Mouse (Mus musculus) lung, postnatal 25 days (tissue): ENCODE measurements around the gene Ikzf1.
A peak's percentile ranks its signal among the peaks of the same experiment; 100 is the strongest.

Experiments
- DNase-seq: peaks from one replicate; pipeline ENCODE4 v3.0.0; 2022; ENCODE audit warnings: low spot score

Ikzf1 gene

GRCm38 (mm10) chr11:11725252-11725875, 40.6 kb downstream of the Ikzf1 start:
- DNase-seq: no peak

DNA sequence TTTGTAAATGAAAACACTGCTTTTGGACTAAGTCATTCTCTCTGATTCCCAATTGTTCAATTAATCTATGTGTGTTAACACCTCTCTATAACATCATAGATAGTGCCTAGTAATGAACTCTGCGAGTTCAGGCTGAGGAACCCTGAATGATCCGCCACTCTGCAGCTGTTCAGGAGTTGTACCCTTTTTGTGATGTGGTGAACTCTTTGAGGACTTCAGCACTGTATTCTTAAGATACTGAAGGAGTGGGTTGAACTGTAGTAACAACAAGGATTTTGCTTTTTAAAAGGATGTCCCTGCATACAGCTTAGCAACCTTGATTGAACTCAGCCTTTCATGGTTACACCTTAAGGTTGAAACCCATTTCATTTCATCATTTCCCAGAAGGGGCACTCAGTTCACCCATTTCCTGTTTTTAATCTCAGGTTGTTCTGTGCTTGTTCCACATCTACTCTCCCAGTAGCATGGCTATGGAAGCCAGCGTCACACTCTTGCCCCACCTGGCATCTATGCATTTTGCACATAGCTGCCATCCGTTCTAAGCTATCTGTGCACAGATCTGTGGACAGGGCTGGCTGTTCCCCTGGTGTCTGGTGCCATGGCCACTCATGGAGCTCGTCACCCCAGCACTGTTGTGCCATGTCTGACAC, 41.2 kb downstream of the Ikzf1 start:
- DNase-seq: peak; percentile 20

DNA sequence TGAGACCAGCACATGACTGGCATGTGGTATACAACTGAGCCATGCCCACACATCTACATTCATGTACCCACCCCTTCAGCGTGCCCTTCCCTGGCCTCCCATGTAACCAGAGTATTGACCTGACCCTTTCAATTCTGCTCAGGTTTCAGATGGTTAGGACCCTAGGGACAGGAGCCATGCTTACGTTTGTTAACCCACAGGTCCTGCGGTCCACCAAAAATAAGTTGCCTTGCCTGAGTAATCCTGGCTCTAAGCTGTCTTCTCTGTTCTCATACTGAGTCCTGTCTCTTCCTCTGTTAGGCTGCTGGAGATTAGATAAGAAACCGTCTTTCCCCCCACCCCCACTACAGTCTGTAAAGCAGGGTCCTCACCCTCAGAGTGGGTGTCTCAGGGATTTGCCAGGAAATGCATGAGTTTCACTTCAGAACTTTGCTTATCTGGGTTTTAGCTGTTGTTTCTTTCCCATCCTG, 42.0 kb downstream of the Ikzf1 start:
- no peak for DNase-seq

DNA sequence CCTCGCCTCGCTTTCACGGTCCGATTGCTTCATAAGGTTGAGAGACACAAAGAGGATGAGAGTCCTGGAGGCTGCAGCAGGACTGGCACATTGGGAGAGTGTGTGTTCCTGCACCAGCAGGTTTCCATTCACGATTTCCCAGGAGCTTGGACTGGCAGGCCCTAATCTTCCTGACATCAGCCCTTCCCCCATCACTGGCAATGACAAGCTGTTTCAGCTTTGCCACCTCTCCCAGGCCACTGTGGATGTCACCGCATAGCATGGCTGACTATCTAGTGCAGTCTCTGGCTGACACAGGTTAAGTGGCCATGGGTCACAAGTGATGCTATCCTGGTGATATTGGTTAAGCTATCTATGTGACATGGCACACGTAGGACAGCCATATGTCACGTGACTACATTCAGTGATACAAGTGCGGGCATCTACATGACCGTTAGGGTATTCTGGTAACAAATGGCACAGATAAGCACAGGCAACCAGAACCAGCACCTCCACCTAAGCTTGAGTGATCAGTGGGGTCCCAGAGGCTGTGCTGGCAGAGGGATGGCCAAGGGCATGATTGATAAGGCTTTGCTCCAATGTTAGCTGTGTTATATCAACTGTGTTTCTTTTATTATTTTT, 43.2 kb downstream of the Ikzf1 start:
- no peak for DNase-seq

- DNase-seq: no peak
Measured at GRCm38 (mm10) chr11:11729216-11729615, 44.4 kb downstream of the Ikzf1 start.

DNA sequence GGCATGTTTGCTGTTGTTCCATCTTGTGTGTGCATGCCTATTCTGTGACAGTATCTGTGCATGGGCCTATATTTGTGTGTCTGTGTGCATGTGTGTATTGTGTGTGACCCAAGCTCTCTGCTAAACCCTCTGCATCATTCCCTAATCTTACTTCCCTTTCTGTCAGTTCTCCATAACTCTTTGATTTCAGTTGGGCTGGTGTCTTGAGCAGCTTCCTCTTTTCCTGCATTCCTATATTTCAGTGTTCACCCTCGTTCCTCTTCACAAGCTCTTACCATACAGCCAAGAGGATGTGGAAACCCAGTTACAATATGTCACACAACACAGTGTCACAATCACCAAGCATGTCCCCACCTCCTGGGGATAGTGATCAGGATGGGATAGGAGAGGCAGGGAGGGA, 45.3 kb downstream of the Ikzf1 start:
- DNase-seq: no peak

- DNase-seq: no peak
Measured at GRCm38 (mm10) chr11:11731727-11732126, 46.9 kb downstream of the Ikzf1 start.

GRCm38 (mm10) chr11:11732972-11733770, 48.4 kb downstream of the Ikzf1 start:
- no peak for DNase-seq

DNA sequence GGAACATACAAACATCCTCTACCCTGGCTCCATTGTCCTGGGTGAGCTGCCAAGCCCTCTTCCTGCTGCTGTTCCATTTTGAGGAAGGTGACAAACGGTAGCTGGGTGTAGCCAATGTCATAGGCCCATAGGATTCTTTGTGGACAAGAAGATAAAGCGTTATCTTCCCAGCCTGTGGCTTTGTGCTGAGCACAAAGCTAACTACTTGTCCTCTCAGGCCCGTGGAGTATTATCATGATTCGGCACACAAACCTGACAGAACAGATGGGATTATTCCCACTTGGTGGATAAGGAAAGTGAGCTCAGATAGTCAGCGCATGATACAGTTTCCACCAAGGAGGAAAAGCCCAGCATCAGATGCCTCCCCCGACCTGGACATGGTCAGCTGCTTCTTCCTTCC, 50.4 kb downstream of the Ikzf1 start:
- no peak for DNase-seq

- DNase-seq: no peak
Measured at GRCm38 (mm10) chr11:11736948-11737347, 52.1 kb downstream of the Ikzf1 start.

GRCm38 (mm10) chr11:11737562-11737961, 52.8 kb downstream of the Ikzf1 start:
- no peak for DNase-seq

GRCm38 (mm10) chr11:11739054-11739453, 54.3 kb downstream of the Ikzf1 start:
- DNase-seq: no peak

DNA sequence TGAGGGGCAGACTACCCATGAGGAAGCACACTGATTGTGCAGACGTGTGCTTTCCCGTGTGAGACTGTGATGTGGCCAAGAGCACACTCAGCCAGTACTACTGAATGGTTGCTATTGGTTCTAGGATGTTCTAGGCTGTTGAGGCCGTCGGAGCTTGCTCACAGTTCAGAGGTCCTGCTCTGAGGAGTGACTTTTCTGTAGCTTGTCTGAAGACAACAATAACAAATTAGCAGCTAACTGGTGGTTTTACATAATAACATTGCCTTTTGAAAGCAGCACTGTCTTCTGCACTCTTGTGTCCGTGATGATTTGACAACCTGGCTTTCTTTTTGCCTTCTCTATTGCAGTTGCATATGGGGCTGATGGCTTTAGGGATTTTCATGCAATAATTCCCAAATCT, 55.8 kb downstream of the Ikzf1 start:
- DNase-seq: no peak

DNA sequence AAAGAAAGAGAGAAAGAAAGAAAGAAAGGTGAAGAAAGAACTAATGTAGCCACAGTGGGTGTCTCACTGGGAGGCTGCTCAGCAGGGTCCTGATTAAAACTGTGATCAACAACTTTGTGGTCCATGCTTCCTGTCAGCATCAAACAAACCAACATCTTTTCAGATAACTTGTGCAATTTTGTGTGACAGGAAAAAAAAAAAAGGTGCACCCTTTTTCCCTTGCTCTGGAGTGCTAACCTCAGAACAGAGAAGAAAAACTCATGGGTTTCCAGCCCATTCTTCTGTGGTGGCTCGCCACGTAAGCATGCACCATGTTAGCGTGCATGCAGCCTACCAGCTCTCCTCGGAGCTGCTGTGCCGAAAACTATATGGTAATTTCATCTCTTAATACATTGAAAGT, 56.8 kb downstream of the Ikzf1 start:
- no peak for DNase-seq

DNA sequence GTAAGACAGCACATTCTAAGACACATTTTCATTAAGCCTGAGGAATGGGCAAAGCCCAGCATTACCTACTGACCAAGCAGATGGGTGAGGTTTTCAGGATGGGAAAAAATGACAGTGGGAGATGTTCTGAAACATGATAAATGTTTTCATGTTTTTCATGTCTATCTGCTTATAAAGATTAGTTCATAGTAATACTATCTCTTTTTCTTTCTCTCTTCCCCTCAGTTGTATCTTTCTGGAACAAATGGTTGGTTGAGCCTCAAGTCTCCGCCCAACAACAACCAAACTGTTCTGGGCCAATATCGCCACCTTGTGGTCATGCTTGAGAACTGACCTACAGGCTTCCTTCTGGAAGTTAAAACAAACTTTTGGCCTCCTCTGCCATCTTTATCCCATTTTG, 57.8 kb downstream of the Ikzf1 start:
- peak; percentile 50 for DNase-seq

DNA sequence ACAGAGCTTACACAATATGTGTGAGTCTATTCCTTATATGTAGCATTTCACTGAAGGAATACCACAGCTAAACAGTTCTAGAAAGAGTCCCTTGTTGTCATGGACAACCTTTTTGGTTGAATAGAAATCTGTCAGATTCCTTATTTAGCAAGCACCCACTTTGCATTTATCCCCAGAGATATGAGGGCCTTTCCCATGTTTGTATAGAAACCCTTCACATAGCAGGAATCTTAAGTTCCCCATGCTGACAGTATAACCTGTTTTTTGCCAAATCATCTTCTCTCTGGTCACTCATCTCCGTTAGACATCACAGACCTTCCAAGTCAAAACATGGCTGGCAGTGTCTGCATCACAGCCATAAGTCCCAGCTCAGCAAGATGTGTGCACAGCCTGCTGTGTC, 59.4 kb downstream of the Ikzf1 start:
- no peak for DNase-seq

DNA sequence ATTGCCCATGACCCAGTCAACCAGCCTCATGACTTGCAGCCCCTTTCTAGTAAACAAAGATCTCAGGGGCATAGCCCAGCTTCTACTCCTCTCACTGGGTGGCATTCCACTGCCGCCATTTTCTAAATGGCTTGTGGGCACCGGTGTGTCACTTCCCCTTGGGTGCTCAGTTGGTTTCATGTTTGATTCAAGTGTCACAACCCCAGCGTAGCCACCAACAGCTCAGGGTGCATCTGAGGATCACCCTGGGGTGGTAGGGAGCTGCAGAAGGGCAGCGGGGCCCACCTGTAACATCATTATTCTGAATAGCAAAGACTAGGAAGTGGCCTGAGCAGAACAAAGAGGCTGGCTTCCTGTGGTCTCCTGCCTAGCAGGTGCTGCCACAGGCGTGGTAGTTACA, 66.3 kb downstream of the Ikzf1 start:
- DNase-seq: no peak

DNA sequence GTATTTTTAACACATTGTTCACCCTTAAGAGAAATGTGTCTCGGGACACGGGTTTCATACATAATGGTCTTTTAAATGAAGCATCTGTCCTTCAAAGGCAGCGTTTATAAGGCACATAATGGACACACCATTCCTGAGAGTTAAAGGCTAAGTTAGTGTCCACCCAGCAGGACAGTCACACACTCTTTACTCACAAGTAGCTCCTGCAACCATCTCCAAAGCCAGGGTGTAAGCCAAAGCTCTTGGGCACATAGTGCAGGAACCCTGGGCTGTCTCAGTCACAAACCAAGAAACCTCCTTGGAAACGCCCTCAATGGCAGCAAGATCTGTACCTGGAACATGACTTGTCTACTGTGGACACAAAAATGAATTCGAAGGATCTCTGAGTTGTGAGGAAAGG, 68.1 kb downstream of the Ikzf1 start:
- no peak for DNase-seq

DNA sequence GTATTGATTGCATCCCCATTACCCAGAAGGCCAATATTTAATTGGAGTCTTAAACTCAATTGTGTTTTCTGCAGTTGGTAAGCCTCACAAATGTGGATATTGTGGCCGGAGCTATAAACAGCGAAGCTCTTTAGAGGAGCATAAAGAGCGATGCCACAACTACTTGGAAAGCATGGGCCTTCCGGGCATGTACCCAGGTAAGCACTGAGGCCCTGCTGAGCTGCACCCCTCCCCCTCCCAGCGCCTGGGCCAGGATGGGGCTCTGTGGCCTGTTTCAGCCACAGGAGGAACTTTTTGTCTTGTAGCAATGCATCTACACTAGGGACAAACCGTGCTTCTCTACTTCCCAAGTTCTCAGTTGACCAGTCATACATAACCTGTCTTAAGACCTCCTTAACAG, 73.3 kb downstream of the Ikzf1 start:
- no peak for DNase-seq

- DNase-seq: no peak
Measured at GRCm38 (mm10) chr11:11758883-11759282, 74.1 kb downstream of the Ikzf1 start.

DNA sequence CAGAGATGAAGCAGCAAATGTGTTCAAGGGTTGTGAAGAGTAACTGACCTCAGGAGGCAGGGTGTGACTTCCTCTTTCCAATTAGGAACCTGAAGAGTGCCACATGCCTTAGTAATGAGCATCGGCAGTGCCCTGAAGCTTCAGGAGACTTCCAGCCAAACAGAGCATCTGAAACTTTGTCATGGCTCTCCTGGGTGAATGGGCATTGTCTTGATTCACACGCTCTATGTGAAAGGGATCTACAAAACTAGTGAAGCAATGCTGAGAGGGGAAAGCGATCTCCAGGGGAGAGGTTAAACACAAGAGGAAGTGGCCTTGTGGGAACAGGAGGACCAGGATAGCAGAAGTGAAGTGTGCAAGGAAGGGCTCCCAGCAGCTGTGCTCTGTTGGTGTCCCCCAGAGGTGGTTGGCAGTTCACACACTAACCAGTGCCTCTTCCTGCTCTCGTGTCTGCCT, 78.4 kb downstream of the Ikzf1 start:
- peak; percentile 38 for DNase-seq

DNA sequence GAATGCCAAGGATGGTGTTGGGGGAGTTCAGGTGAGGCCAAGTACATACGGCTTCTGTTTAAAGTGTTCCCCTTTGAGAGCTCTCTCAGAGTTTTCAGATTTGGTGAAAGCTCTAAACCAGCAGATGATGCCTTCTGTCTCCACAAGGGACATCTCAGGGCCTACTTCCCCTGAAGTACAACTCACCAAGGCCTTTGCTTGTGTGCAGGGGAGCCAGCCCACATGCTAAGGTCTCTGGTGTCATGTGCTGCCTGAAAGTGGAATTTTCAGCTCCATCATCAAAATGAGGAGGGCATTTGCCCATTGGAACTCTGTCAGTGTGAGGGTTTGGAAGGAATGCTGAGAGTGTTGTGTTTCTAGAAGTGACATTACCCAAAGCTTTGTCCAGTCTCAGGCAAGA, 80.6 kb downstream of the Ikzf1 start:
- DNase-seq: no peak

DNA sequence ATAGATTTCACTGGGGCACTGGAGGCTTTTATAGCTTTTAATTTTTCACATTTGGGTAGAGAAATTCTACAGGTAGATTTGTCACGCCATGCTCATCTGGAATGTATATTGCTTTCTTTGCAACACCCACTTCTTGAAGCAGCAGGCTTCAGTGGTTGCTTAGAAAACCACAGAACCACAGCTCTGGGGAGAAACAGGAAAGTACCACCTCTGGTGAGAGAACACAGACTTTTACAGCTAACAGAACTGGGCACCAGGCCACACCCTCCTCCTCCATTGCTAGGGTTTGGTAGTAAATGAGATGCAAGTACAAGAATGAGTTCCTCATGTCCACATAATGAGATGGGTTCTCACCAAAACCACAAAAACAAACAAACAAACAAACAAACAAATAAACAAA, 81.3 kb downstream of the Ikzf1 start:
- DNase-seq: peak; percentile 78
